Mouse (Mus musculus): ENCODE results near the gene Gbgt1.
"Not testable (repeated sequence)": the region's sequence is repeated elsewhere in the genome, so short reads cannot be mapped to it uniquely, and the experiment has no call there.

Gbgt1 gene

DNA sequence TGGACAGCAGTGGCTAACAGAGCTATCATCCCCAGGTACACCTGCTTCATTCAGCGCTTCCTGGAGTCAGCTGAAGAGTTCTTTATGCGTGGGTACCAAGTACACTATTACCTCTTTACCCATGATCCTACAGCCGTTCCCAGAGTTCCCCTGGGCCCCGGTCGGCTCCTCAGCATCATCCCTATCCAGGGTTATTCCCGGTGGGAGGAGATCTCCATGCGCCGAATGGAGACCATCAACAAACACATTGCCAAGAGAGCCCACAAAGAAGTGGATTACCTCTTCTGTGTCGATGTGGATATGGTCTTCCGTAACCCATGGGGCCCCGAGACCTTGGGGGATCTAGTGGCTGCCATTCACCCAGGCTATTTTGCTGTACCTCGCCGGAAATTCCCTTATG is 8.0 kb downstream of the Gbgt1 start:
- DNase-seq, result no peak

DNA sequence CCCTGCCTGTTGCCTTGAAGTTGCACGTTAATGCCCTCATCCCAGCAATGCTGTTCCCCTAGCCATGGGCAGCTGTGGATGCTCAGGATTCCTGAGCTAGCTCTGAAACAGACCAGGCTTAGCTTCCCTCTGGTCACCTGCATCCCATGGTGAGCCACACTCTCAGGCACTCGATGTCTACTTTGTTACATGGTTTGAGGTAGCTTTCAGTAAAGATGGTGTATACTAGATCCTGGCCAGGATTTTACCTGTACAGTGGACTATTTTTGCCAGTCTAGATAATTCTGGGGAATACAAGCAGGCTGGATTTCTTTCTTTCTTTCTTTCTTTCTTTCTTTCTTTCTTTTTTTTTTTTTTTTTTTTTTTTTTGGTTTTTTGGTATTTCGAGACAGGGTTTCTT is 9.1 kb downstream of the Gbgt1 start, which contains the start of gene Gm10134:
Gene Gm10134 (plus strand): TSS at position 301 of the 400 bp plus-strand sequence.
- DNase-seq, result no peak

DNA sequence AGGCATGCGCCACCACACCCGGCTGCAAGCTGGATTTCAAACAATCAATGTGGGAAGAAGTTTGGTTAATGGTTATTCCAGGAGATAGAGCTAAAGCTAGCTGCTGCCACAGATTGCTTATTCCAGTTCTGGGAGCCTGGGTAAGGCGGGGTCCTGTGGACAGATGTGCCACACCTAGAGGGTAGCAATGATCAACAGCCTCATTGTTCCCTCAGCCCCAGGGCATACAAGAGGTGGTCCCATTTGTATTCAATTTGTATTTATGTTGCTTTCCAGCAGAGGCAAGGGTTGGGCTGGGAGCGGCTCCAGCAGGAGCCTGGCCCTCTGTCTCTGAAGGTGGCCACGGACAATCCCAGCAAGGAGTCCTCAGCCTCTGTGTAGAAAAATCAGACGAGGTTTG is 9.6 kb downstream of the Gbgt1 start:
- DNase-seq, result no peak

DNA sequence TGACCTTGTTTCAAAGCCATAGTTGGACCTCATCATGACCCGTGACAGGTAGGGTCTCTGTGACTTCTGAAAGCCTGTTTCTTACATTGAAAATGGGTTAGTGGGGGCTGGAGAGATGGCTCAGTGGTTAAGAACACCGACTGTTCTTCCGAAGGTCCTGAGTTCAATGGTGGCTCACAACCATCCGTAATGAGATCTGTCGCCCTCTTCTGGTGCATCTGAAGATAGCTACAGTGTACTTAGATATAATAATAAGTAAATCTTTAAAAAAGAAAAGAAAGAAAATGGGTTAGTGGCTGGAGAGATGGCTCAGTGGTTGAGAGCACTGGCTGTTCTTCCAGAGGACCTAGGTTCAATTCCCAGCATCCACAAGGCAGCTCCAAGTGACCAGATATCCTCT is 14.9 kb downstream of the Gbgt1 start:
- not testable (repeated sequence) for DNase-seq

DNA sequence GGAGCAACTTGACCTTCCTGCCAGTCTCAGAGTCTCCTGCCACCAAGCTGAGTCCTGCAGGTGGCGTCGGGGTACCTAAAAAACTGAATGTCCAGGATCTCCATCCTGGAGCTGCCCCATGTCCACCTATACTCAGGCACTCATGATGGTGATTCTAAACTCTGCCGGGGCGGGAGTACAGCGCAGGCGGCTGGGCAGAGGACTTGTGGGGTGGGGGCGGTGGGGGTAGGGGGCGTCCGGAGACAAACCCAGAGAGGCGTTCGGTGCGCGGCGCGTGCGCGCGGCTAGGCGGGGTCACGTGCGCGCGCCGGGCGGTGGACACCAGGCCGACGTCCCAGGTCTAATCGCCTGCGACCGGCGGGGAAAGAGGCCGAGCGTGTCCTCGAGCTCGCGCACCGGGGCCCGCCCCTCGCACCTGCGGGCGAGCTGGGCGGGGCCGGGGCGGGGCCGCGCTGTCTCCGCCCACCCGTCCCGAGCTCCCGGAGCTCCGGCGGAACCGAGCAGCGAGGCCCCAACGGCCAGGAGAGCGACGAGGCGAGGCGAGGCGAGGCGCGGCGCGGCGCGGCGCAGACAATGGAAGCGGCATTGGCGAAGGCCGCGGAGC is 16.2 kb downstream of the Gbgt1 start, which contains the start of gene Ralgds:
Gene Ralgds (plus strand): TSS at position 328 of the 604 bp plus-strand sequence.
- DNase-seq, result peak; percentile 75 to 85

DNA sequence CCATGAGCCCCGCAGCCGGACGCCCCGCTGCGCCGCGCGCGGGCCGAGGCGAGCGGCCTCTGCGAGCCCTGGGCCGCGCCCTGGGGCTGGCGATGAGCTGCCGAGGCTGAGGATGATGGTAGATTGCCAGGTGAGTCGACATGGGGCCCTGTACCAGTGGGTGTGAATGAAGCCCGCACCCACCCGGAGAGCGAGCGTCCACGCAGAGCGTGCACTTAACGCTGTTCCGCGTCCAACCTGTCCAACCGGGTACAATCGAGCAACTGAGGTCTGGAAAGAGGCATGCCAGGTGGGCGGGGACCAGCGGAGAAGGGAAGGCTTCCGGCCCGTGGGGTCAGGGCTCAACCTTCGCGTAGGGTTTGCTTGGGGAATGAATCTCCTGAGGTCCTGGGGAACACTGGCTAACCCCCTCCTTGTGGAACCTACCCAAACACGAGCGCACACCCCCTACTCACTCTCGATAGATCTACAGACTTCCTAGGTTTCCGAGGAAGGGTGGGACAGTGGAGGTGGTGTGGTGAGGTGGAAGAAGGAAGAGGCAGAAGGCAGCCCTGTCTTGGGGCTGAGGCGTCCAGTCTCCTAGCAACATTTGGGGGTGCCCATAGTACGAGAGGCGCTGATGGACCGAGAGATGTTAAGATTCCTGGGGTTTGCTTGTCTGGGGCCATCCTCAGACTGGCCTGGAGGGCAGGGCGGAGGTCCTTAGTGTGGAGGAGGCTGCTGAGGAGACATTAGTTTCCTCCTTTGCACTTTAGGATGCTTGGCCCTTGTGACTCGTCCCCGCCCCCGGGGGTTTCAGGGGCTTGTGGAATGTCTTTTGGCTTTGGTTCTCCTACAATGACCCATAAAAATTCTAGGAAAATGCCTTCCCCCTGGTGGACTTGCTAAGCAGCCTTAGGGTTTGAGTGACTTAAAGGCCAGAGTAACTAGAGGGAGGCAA is 17.0 kb downstream of the Gbgt1 start:
- peak; percentile 43 to 56 for DNase-seq

DNA sequence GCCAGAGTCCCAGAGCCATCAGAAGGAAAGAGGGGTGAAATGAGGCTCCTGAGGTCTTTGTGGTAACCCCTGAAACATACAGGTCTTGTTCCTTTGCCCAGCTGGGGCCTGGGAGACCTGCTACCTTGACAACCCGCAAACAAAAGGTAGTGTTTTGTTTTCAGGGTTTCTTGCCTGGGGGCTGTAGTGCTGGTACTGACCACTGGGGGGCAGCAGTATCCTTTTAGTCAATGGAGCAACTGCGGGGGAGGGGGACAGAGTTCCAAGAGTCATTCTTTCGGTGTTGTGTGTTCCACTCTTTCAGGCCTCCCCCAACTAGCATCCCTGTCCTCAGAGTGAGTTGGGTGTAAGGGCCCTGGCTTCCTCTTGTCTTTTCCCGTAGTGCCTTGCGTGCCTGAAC is 17.8 kb downstream of the Gbgt1 start:
- DNase-seq, result peak; percentile 91 to 94

DNA sequence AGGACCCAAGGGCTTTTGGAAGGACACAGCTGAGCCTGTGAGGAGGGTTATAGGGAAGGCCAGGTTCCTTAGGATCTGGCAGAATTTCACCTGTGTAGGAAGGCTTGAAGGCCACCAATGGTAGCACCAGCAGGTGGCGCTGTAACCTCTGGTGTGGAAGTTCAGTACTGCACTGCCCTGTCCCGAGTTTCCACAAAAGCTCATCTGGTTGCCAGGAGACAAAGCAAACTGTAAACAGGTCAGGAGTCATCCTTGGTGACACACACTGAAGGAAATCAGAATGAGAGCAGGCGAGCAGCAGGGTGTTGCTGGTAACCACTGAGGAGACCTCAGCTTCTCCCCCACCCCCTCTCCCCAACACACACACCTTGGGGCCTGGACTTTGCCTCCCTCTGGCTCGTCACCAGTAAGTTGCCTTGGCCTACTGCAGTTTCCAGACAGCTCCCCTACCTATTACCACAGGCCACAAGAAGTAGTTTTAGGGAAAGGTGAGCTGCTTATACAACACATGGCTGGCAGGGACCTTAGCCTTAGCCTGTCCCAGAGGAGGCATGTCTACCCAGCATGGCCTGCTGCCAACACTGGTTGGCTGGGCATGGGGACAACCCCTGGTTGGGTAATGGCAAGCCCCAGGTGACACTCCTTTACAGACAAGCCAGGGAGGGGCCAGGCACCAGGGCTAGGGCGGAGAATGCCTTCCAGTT is 20.7 kb downstream of the Gbgt1 start:
- peak; percentile 81 to 83 for DNase-seq

DNA sequence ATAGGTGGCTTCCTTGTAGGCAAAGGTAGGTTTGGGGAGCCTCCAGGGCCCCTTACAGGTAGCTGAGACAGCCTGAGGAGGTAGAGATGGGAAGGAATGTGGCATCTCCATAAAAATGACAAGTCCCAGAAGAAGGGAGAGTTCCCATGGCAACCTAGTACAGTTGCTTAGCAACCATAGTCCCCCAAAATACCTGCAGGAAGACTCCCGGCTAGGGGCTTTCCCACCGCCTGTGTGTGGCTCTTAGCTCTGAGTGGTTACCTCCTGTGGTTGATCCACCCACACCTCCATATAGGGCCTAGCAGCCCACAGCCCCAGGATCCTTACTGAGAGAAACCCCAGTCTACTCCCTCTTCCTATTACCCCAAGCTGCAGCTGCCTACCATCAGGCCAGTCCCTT is 21.5 kb downstream of the Gbgt1 start:
- no peak for DNase-seq

DNA sequence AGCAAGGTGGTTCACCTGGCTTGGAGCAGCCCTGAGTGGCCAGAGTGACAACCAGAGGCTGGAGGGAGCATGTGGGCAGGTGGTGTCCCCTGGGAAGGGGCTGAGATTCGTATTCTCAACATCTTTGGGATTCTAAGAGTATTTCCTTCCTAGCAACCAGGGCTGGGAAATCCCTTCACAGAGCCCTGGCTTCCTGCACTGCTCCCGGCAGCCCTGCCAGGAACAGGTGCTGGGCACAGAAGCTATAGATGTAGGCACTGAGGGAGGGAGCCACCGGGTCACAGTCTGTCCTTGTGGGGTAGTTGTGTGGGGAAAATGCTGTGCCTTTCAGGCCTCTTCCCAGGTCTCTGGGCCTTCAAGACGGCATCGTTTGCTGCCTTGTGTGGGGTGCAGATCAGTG is 23.9 kb downstream of the Gbgt1 start:
- DNase-seq, result peak; percentile 66 to 75

DNA sequence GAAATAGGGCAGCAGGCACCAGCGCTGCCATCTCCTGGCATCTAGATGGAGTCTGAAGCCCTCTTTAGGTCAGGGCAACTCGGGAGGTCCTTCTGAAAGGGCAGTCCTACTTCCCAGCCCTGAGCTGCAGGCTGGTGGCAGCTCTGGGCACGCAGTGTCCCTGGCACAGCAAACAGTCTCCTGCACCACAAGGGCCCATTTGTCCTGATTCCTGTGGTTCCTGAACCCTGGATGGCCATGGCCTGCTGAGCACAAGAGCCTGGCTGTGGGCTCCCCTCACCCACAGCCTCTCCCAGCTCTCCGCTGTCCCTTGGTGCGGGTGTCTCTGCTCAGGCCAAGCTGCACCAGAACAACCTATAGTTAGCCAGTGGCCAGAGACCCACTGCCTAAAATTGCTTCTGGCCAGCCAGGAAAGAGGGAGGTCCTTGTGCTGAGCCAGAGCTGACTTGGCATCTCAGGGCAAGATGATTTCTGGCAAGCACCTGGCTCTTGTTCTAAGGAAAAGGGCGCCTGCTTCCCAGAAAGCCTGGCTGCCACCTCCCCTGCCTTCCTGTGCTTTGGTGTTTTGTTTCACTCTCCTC is 25.0 kb downstream of the Gbgt1 start:
- DNase-seq, result peak; percentile 44 to 56

DNA sequence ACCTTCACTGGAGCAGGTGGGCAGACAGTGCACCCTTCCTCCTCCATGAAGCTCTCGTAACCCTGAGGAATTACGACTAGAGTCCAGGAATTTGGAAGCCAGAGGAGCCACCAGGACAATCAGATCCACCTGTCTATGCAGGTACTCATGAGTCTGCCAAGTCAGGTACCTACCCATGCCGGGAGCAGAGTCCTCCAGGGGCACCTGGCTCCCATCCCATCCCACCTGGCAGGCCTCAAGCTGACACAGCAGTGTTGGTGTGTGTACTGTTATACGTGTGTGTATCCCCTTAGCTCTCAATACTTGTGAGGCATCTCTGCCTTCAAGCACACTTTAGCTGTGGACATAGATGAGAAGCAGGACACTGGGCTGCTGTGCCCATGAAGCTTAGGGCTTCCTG is 25.5 kb downstream of the Gbgt1 start:
- peak; percentile 46 to 56 for DNase-seq

DNA sequence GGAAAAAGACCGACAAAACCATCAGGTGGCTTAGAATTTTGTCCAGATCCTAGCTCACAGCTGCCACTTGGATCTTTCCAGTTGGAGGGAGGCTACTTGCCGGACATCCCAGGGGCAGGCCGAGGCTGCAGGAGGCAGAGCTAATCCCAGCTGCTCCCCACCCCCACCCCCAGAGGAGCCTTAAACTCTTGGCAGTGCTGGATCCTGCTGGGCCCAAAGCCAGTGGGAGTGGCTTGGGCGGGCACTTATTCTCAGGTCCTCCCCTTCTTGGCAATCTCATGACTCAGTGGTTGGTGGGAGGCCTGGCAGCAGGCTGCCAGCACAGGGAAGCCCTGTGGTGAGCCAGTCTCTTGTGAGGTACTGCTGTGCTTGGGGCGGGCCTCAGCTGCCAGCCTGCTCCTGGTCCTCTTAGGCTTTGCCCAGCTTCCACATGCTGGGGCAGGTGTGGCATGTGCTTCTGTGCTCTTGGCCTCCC is 27.0 kb downstream of the Gbgt1 start:
- peak; percentile 79 to 82 for DNase-seq

DNA sequence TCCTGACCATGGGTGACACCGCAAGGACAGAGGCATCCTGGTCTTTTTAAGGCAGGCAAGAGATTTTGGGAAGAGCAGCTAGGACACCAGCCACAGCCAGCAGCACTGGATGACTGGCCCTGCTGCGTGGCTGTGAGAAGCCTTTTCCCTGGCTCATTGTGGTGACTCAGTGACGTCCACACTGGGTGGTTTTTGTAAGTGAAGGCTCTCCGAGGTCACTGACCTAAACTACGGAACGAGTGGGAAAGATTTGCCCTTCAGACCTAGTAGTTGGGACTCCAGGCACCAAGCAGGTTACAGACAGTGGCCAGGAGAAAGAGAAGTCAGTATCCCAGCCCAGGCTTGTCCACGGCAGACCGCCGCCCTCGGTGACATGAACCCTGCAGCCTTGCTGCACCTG is 27.7 kb downstream of the Gbgt1 start:
- DNase-seq, result peak; percentile 9 to 15

DNA sequence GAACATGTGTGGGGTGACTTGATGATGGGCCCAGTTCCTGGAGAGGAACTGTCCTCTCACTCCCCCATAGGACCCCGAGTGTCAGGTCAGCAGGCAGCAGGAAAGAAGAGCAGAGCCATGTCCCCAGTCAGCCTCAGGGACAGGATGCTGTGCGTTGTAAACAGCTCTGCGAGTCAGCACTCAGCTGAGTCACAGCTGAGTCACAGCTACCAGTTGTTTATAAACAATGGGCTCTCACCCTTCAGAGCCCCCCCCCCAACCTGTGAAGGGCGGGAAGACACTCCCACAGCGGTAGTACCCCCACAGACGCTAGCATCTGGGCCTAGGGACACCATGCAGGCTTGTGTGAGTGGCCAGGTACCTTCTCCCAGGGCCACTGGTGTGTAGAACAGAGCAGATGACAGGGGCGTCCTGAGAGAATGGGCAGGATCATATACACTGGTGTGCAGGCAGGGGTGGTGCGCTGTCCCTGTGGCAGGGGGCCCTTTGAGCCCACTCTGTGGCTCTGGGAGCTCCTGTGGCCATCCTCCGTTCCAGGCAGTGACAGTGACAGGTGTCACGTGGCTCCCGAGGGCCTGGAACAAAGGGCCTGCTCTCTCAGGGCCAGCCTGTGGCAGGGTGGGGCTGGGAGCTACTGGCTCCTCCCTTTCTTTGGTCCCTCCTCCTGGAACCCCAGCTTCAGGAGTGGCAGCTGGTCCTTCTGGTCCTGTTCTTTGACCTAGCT is 28.7 kb downstream of the Gbgt1 start:
- DNase-seq, result peak; percentile 49 to 62

DNA sequence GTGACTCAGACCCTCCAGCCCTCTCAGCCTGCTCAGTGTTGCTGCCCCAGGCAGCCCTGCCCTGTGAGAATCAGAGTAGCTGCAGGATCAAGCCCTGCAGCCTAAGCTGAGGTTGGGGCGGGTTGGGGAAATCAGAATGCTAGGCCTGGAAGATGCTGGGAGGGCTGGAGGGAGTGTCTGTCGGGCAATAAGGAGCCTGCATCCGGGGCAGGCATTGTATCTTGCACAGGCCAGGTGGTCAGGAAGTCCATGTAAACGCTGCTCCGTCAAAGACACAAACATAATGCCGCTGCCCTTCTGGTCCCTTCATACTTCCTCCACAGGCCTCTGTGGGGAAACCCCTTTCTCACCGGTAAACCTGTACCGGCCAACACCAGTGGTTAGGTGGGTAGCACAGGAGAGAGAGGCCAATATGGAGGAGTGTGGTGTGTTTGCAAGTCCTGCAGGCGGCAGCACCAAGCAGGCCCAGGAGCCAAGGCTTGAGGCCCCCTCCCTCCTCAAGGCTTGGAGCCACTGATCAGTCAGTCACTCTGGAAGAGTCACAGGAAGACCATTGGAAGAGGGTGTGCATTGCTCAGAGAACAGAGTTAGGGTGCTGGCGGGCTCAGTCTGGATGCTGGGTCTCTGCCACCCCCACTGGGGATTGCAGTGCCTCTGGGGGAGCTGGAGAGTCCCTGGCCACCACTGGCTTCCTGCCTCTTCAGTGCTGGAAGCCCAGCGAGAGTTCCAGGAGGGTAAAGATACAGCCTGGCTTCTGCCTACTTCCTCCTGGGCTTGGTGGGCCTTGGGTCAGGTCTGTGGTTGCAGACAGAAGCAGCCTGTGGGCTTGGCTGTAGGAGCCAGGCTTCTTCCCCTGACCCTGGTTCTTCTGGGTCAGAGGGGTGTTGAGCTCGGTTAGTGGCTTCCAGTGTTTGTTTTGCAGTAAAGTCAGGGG is 29.5 kb downstream of the Gbgt1 start:
- peak; percentile 16 to 24 for DNase-seq

DNA sequence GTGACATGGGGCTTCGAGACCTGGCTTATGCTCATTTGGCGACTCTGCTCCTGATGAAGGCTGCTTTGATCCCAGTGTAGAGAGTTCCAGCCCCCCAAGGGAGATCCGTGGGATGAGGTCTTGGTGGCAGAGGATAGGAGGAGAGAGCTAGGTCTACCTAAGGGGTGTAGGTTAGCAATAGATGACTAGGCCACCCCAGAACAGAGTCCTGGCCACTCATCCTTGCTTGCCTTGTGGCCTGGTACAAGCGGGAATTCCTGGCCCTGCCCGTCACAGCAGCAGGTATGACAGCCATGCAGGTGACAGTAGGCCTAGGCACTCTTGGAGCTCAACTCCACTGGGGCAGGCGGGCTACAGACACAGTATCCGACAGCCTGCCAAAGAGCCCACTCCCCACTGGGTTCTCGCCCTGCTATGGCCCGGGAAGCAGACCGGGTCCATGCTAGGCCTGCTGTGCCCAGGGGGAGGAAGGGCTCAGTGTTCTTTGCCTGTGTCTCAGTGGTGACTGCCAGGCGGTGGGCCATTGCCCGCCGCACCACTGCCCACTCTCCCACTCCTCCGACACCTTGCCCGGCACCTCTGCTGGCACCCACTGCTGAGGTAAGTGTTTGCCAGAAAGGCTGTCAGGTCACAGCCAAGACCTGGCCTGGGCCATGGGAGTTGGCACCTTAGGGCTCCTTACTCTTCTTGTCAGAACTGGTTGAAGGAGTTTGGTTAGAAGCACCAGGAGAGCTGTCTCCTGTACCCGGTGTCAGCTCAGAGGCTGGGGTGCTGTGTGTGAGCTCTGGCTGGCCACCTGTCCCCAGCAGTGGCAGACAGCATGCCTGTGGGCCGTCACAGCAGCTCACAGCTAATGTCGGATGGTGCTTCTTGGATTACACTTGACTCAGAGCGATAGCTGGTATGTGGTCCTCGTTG is 31.0 kb downstream of the Gbgt1 start:
- peak; percentile 20 to 47 for DNase-seq

DNA sequence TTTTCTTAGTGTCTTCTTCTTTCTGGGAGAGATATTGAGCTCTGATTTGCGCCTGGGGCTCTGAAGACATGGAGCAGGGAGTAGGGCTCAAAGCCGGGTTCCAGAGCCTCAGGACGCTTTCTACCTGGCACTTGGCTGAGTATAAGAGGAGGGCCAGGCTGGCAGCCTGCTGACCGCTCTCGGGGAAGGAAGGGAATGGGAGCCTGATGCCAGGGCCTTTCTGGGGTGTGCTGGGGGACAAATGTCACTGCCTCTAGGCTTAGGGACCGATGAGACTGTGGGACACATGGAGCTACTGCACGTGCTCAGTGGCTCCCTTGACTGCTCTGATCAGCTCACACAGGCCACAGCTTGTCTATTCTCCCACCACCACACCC is 31.7 kb downstream of the Gbgt1 start:
- peak in 1 of 2 experiments; percentile 36 for DNase-seq

DNA sequence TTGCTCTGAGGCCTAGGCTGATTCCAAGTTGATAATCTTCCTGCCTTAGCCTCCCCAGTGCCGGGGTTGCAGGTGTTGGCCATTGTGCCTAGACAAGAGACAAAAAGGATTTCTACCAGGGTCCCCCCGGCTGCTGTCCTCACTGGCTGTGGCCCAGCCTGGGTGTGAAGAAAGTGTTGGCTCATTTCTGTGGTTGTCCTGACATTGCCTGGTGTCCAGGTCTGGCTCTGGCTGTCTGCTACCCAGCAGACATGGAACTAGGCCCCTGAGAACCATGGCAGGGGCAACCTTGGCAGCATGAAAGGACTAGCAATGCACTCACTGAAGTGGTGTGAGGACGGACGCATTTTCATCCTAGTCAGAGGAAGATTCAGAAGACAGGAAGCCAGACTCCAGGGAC is 33.2 kb downstream of the Gbgt1 start:
- no peak for DNase-seq

DNA sequence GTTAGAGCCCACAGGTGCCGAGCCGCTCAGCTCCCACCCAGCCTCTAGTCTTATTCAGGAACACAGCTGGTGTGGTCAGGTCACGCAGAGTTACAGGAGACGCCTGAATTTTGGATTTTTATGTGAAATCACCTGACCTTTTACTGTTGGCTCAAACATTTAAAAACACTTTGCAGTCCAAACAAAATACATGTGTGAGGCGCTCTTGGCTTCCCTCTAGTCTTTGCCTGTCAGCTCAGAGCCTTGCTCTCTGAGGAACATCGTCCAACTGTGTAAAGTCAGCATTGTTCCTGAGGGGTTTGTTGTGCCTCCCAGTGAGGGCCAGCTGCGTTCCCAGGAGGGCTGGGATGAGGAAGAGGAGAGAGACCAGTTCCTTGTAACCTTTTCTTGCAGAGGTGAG is 33.6 kb downstream of the Gbgt1 start:
- DNase-seq, result no peak
